Mouse (Mus musculus): ENCODE measurements around the gene Col20a1. TPM values are rescaled to one million over a fixed set of nuclear protein-coding genes. Genes with fewer than 3 reads are reported as not detected.
A peak's percentile ranks its signal among the peaks of the same experiment; 100 is the strongest.

The Col20a1 gene
- total and polyA plus RNA-seq, 2 experiments from 2014 or later, result 0.05 to 0.15 TPM

DNA sequence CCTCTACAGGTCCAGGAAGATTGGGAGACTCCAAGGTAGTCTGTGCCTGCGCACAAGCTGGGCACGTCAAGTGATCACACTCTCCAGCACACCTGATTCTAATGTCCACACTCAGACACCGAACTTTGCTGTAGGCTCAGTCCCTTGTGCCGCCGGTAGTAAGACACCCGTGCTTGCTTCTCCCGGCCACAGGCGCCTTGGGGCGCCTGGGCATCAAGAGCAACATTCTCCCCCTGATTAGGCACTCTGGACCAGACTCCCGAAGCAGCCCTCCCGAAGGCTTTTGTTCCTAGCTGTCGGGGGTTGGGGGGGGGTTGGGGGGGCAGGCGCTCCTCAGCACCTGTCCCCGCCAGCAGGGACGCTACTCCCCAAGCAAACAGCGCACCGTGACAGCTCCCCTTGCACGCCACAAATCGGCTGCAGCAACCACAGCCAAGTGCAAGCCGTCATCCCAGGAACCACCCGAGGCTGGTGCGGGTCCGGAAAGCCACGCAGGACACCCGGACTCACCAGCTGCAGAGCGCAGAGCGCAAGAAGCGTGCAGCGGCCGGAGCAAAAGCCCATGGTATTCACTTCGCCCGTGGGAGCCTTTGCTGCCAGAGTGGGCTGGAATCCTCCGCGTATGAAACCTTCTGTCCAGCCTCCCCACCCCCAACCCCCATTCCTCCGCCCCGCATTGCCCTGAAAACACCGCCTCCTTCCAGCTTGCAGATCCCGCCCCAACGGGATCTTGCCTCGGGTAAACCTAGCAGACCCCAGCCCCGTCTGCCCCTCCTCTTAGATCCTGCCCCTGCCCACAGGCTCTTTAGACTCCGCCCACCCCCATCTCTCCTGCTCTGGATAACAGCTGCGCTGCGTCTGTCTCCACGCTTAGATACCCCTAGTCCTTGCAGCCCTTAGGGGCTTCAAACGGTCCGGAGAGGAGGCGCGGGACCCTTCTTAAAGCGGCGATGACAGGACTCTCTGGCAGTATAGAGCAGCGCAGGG lies 32.0 kb upstream of the Col20a1 start, which contains the start of gene Nkain4:
TSS of gene Nkain4 (minus strand) at position 639 of the 987 bp plus-strand sequence.
- H3K27me3 ChIP-seq (ENCODE audit: control insufficient read depth, insufficient read depth, low read length), result peaks cover 10% of the 10 kb centered on the region
- H3K4me2 ChIP-seq (ENCODE audit: low read depth, low read length), result peak within 1 kb of the TSS; percentile 88

DNA sequence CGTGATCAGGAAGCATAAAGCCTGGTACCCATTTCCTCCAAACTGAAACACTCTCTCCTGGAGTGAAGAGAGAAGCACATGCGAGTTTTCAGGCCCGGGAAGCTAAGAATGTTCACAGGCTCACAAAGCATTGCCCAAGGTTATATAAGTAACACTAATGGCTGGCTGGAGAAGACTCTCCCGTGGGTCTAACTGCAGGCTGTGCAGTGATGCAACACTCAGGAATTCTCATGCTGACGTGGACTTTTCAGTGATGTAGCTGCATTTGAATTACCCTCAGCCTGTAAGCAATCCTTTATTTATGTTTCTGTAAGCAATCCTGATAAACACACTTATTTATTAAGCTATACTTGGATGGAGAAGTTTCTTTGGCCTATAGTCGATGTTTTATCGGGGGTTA lies 26.7 kb upstream of the Col20a1 start:
- TF ChIP-seq CTCF (IDR thresholded peaks at IDR 0.05; ENCODE audit: low read depth) (no peak), EP300 (IDR thresholded peaks at IDR 0.05; ENCODE audit: low read depth) (no peak)
- H3K27ac ChIP-seq (ENCODE audit: low read depth), result no peak overlapping the region
- H3K36me3 ChIP-seq (replicated peaks; ENCODE audit: control insufficient read depth, insufficient read depth, low read length), result no peaks in the 10 kb centered on the region
- H3K4me2 ChIP-seq (ENCODE audit: low read depth, low read length), result no peak overlapping the region
- ATAC-seq (ENCODE audit: insufficient read depth, low read depth), result no peak
- DNase-seq (ENCODE audit: low spot score), result no peak
- 65% methylated on average over 7 of the region's 7 CpGs for WGBS
- H3K9ac ChIP-seq (replicated peaks; ENCODE audit: low read depth, low read length), result no peak overlapping the region
- H3K4me1 ChIP-seq (ENCODE audit: control insufficient read depth, insufficient read depth), result peaks cover 4% of the 10 kb centered on the region; the same call in 1 of the 2 replicates
- H3K4me3 ChIP-seq (ENCODE audit: low read depth, low read length), result no peak overlapping the region
- peaks cover 11% of the 10 kb centered on the region for H3K27me3 ChIP-seq (ENCODE audit: control insufficient read depth, insufficient read depth, low read length)
- H3K9me3 ChIP-seq (replicated peaks; ENCODE audit: control insufficient read depth, low read length), result no peaks in the 10 kb centered on the region

More for the DNA sequence above, 32.0 kb upstream of the Col20a1 start, which contains the start of gene Nkain4:
- Histone ChIP-seq H3K4me3 (ENCODE audit: low read depth, low read length) (peak within 1 kb of the TSS; percentile 53), H3K9me3 (replicated peaks; ENCODE audit: control insufficient read depth, low read length) (no peaks in the 10 kb centered on the region), H3K9ac (replicated peaks; ENCODE audit: low read depth, low read length) (peak within 1 kb of the TSS; percentile 14; the same call in 1 of the 2 replicates), H3K36me3 (replicated peaks; ENCODE audit: control insufficient read depth, insufficient read depth, low read length) (no peaks in the 10 kb centered on the region), H3K27ac (ENCODE audit: low read depth) (peak within 1 kb of the TSS; percentile 56; the same call in 1 of the 2 replicates), H3K4me1 (ENCODE audit: control insufficient read depth, insufficient read depth) (no peaks in the 10 kb centered on the region; the same call in none of the 2 replicates)
- peak; percentile 73 for ATAC-seq (ENCODE audit: insufficient read depth, low read depth)
- peak; percentile 49 for DNase-seq (ENCODE audit: low spot score)
- WGBS, result 2% methylated on average over 52 of the region's 52 CpGs
- TF ChIP-seq EP300 (IDR thresholded peaks at IDR 0.05; ENCODE audit: low read depth) (no peak), CTCF (IDR thresholded peaks at IDR 0.05; ENCODE audit: low read depth) (no peak; the same call in 1 of the 2 replicates)

DNA sequence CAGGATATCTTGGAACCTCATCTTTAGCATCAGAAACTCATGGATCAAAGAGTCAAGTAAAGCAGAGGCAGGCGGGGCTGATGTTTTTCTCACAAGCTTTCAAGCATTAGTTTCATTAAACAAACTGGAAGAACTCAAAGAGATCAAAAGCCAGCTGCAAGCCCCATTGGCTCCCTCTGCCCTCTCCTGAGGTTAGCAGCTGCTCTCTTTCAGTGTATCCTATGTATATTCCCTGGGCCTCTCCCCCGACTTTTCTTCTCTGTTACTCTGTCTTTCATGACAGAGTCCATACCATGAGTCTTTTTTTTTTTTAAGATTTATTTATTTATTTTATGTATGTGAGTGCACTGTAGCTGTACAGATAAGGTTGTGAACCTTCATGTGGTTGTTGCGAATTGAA lies 26.1 kb upstream of the Col20a1 start:
- Histone ChIP-seq H3K4me3 (ENCODE audit: low read depth, low read length) (no peak overlapping the region), H3K36me3 (replicated peaks; ENCODE audit: control insufficient read depth, insufficient read depth, low read length) (no peaks in the 10 kb centered on the region), H3K4me1 (ENCODE audit: control insufficient read depth, insufficient read depth) (peaks cover 4% of the 10 kb centered on the region; the same call in 1 of the 2 replicates), H3K27ac (ENCODE audit: low read depth) (no peak overlapping the region), H3K9me3 (replicated peaks; ENCODE audit: control insufficient read depth, low read length) (no peaks in the 10 kb centered on the region), H3K27me3 (ENCODE audit: control insufficient read depth, insufficient read depth, low read length) (peaks cover 11% of the 10 kb centered on the region), H3K9ac (replicated peaks; ENCODE audit: low read depth, low read length) (no peak overlapping the region), H3K4me2 (ENCODE audit: low read depth, low read length) (no peak overlapping the region)
- no peak for DNase-seq (ENCODE audit: low spot score)
- no peak for ATAC-seq (ENCODE audit: insufficient read depth, low read depth)
- TF ChIP-seq EP300 (IDR thresholded peaks at IDR 0.05; ENCODE audit: low read depth) (no peak), CTCF (IDR thresholded peaks at IDR 0.05; ENCODE audit: low read depth) (no peak)
- WGBS, result 69% methylated on average over 3 of the region's 3 CpGs

DNA sequence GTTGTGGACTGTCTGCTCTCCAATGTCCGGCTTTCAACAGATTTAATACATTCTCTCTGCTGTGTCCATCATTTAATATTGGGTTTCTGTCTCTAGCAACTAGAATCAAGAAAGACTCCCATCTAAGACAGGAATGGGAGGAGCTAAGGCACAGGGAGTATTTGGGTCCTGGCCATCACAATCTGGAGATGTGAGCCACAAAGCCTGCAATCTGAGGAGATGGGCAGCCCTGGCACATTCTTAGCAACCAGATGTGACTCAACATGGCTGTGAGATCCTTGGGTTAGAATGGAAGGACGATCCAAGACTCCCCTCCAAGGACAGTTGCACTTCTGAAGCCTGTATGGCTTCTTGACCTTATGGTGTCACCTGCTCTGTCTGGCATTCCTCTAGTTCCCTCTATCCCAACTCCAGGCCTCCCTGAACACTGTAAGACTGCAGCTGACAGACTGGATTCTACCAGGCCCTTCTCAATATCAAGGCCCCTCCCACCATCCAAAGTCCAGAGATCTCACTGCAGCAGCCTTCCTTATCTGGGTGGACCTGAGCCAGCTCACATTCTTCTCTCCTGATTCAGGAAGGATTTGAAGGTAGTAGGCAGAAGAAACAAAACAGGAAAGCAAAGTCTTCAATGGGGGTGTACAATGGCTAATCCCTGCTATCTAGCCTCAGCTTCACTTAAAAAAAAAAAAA lies 23.6 kb upstream of the Col20a1 start:
- H3K9me3 ChIP-seq (replicated peaks; ENCODE audit: control insufficient read depth, low read length), result no peaks in the 10 kb centered on the region
- WGBS, result 49% methylated on average over 2 of the region's 2 CpGs
- no peak overlapping the region for H3K9ac ChIP-seq (replicated peaks; ENCODE audit: low read depth, low read length)
- no peak for ATAC-seq (ENCODE audit: insufficient read depth, low read depth)
- TF ChIP-seq EP300 (IDR thresholded peaks at IDR 0.05; ENCODE audit: low read depth) (no peak), CTCF (IDR thresholded peaks at IDR 0.05; ENCODE audit: low read depth) (no peak)
- 0 out of 2 replicates have a peak, but pooled peaks cover 5% of the 10 kb centered on the region for H3K27me3 ChIP-seq (ENCODE audit: control insufficient read depth, insufficient read depth, low read length)
- no peak for DNase-seq (ENCODE audit: low spot score)
- no peak overlapping the region for H3K27ac ChIP-seq (ENCODE audit: low read depth)
- no peaks in the 10 kb centered on the region for H3K36me3 ChIP-seq (replicated peaks; ENCODE audit: control insufficient read depth, insufficient read depth, low read length)
- H3K4me1 ChIP-seq (ENCODE audit: control insufficient read depth, insufficient read depth), result peaks cover 8% of the 10 kb centered on the region; the same call in 1 of the 2 replicates
- no peak overlapping the region for H3K4me3 ChIP-seq (ENCODE audit: low read depth, low read length)
- H3K4me2 ChIP-seq (ENCODE audit: low read depth, low read length), result no peak overlapping the region

DNA sequence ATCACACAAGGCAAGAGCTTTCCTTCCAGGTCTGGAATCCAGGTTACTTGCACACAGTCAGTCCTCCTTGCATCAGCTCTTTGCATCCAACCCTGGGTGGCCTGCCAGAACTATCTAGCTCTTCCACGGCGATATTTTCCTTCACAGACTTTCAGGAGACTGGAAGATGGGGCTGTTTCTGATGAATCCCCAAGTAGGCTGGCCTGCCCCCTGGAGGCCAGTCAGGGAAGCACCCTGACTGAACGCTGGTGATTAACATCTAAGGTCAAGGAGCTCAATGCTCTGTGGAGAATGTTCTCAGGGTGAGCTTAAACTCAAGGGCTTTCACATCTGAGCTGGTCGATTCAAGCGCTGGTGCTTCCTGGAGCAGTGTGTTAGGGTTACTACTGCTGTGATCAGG lies 22.4 kb upstream of the Col20a1 start:
- H3K27me3 ChIP-seq (ENCODE audit: control insufficient read depth, insufficient read depth, low read length), result 0 out of 2 replicates have a peak, but pooled peaks cover 5% of the 10 kb centered on the region
- TF ChIP-seq CTCF (IDR thresholded peaks at IDR 0.05; ENCODE audit: low read depth) (peak; percentile 90), EP300 (IDR thresholded peaks at IDR 0.05; ENCODE audit: low read depth) (no peak)
- H3K4me1 ChIP-seq (ENCODE audit: control insufficient read depth, insufficient read depth), result peaks cover 17% of the 10 kb centered on the region
- no peak overlapping the region; the same call in 1 of the 2 replicates for H3K9ac ChIP-seq (replicated peaks; ENCODE audit: low read depth, low read length)
- no peak overlapping the region for H3K27ac ChIP-seq (ENCODE audit: low read depth)
- ATAC-seq (ENCODE audit: insufficient read depth, low read depth) (no peak), DNase-seq (ENCODE audit: low spot score) (peak; percentile 53)
- WGBS, result 2% methylated on average over 5 of the region's 5 CpGs
- 0 out of 2 replicates have a peak, but pooled peaks cover 4% of the 10 kb centered on the region for H3K36me3 ChIP-seq (replicated peaks; ENCODE audit: control insufficient read depth, insufficient read depth, low read length)
- no peaks in the 10 kb centered on the region for H3K9me3 ChIP-seq (replicated peaks; ENCODE audit: control insufficient read depth, low read length)
- no peak overlapping the region for H3K4me3 ChIP-seq (ENCODE audit: low read depth, low read length)
- no peak overlapping the region for H3K4me2 ChIP-seq (ENCODE audit: low read depth, low read length)
